ENCODE assay signal across 9 mouse cellular contexts in the genomic region with DNA sequence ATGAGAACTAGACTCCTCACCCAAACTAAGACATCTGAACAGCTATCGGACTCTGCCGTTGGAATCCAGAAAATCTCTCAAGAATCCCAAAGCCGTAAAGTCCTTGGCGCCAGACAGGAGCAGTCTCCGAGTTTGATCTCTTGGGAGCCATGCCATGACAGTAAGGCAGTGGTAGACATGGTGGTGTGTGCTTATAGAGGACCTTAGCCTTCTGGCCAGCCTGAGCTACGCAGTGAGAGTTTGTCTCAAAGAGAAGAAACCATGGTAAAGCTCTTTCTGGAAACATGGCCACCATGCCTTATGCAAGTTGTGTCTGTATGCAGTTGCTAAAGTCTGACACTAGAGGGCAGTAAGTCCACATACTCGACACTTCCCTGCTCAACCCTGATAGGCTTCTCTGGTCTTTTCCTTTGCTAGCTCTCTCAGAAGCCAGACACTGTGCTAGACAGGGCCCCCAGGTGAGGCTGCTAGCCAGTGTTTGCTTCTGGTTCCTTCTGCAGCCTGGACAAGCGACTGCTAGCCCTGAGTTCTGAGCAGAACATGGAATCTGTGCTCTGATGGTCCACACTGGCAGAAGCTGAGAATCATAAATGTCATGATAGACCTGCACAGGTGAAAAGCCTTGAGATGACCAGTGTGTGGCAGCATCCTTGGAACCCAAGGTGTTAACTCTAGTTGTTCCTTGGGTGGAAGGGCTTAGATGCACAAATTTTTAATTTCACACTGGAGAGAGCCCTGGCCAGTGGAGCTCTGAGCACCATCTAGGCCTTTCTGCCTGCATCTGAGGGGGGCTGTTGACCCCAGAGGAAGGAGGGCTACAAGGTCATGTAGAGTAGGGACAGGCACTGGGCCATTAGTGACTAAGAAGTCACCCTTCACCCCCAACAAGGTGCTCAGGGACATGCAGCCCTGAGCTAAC. TPM values are rescaled to one million over a fixed set of nuclear protein-coding genes. Genes with fewer than 3 reads are reported as not detected.
DNase-seq lines count a peak whose midpoint lies in the region; ATAC-seq and TF ChIP-seq lines count a peak whose summit lies in the region.
"Not testable (repeated sequence)": the region's sequence is repeated elsewhere in the genome, so short reads cannot be mapped to it uniquely, and the experiment has no call there.
"Had no signal": no experiment of that assay in that cellular context is flagged by ENCODE, and none has a peak within 500 bp of the region (broad histone marks: within the 10 kb centered on the region; RNA-seq: fewer than 3 reads in every experiment).

No protein-coding gene starts in this region.

- WGBS in hindbrain, embryonic 13.5 days: 62% methylated on average over 8 of the region's 8 CpGs
- WGBS in limb, embryonic 15.5 days: 50% methylated on average over 8 of the region's 8 CpGs
- WGBS in midbrain, embryonic 14.5 days: 64% methylated on average over 8 of the region's 8 CpGs
- 60% methylated on average over 8 of the region's 8 CpGs for WGBS in stomach, postnatal 0 days

- ATAC-seq in hindbrain, embryonic 13.5 days (ENCODE audit: low FRiP score): peak; percentile 90
- peak; percentile 50; the same call in 1 of the 2 replicates for ATAC-seq in limb, embryonic 15.5 days (ENCODE audit: insufficient number of reproducible peaks, low FRiP score, low TSS enrichment, low read depth)
- ATAC-seq in midbrain, embryonic 14.5 days (ENCODE audit: low FRiP score, low TSS enrichment): peak; percentile 78
- peak; percentile 84 for ATAC-seq in stomach, postnatal 0 days (ENCODE audit: low FRiP score, low TSS enrichment)

- H3K9ac ChIP-seq in hindbrain, embryonic 13.5 days; limb, embryonic 15.5 days; midbrain, embryonic 14.5 days (replicated peaks; ENCODE audit: low read length); stomach, postnatal 0 days (ENCODE audit: low read length): not testable (repeated sequence)

- not testable (repeated sequence) for H3K4me2 ChIP-seq in hindbrain, embryonic 13.5 days; limb, embryonic 15.5 days; midbrain, embryonic 14.5 days (ENCODE audit: low read length); stomach, postnatal 0 days (replicated peaks; ENCODE audit: low read depth)

- not testable (repeated sequence) for H3K4me1 ChIP-seq in hindbrain, embryonic 13.5 days (replicated peaks); limb, embryonic 15.5 days; midbrain, embryonic 14.5 days (ENCODE audit: control insufficient read depth, insufficient read depth, low read length); stomach, postnatal 0 days (replicated peaks; ENCODE audit: control insufficient read depth, insufficient read depth)

- H3K4me3 ChIP-seq in hindbrain, embryonic 13.5 days; limb, embryonic 15.5 days; midbrain, embryonic 14.5 days (replicated peaks; ENCODE audit: low read depth, low read length); stomach, postnatal 0 days (ENCODE audit: low read depth, low read length): not testable (repeated sequence)

- not testable (repeated sequence) for H3K27me3 ChIP-seq in hindbrain, embryonic 13.5 days; limb, embryonic 15.5 days; midbrain, embryonic 14.5 days (ENCODE audit: control insufficient read depth, insufficient read depth, low read length); stomach, postnatal 0 days (ENCODE audit: control insufficient read depth, insufficient read depth, low read length)

- TF ChIP-seq EP300 in stomach, postnatal 0 days (optimal IDR thresholded peaks at IDR 0.05): not testable (repeated sequence)

- DNase-seq in MN1 (ENCODE audit: low spot score): peak; percentile 5
- peak; percentile 27 to 39 for DNase-seq in cerebellum, postnatal 25 days
- peak; percentile 49 for DNase-seq in gastrocnemius, adult 18-20 months (ENCODE audit: low spot score)
- peak; percentile 26 to 31 for DNase-seq in kidney, postnatal 36 days
- not testable (repeated sequence) for DNase-seq in midbrain, embryonic 14.5 days; stomach, postnatal 0 days (ENCODE audit: low spot score)

- peak; percentile 63 for TF ChIP-seq CTCF in stomach, postnatal 0 days (IDR thresholded peaks at IDR 0.05; ENCODE audit: low read depth)

- not testable (repeated sequence) for H3K27ac ChIP-seq in hindbrain, embryonic 13.5 days; limb, embryonic 15.5 days; midbrain, embryonic 14.5 days (replicated peaks; ENCODE audit: low read depth, low read length); stomach, postnatal 0 days (replicated peaks)

- not testable (repeated sequence) for H3K36me3 ChIP-seq in hindbrain, embryonic 13.5 days; limb, embryonic 15.5 days; midbrain, embryonic 14.5 days (ENCODE audit: control insufficient read depth, insufficient read depth, low read length); stomach, postnatal 0 days (ENCODE audit: control insufficient read depth, insufficient read depth, low read length)

- H3K9me3 ChIP-seq in hindbrain, embryonic 13.5 days; limb, embryonic 15.5 days; midbrain, embryonic 14.5 days (ENCODE audit: control insufficient read depth, low read length); stomach, postnatal 0 days (ENCODE audit: control insufficient read depth, low read length): not testable (repeated sequence)

RNA-seq across cellular contexts. Expression of a gene that starts 17.9 kb away (rescaled TPM):
- not detected for total RNA-seq in gastrocnemius, adult 18-20 months (2021)
- not detected in 2 replicates for polyA plus RNA-seq in hindbrain, embryonic 13.5 days (2015; fragmentation: Nextera tagmentation; extraction: Ambion mirVana)
- not detected in 2 replicates for polyA plus RNA-seq in limb, embryonic 15.5 days (2015; fragmentation: Nextera tagmentation; extraction: Ambion mirVana)
- not detected in 2 replicates for polyA plus RNA-seq in midbrain, embryonic 14.5 days (2014; fragmentation: Nextera tagmentation; extraction: Ambion mirVana)
- polyA plus RNA-seq in stomach, postnatal 0 days (2015; fragmentation: Nextera tagmentation; extraction: Ambion mirVana): 0.06 TPM in 1 of 2 replicates, not detected in the other

RNA-seq across cellular contexts. Expression of a gene that starts 46.0 kb away (rescaled TPM):
- total RNA-seq in gastrocnemius, adult 18-20 months (2021): not detected
- not detected in 2 replicates for polyA plus RNA-seq in hindbrain, embryonic 13.5 days (2015; fragmentation: Nextera tagmentation; extraction: Ambion mirVana)
- polyA plus RNA-seq in limb, embryonic 15.5 days (2015; fragmentation: Nextera tagmentation; extraction: Ambion mirVana): not detected in 2 replicates
- polyA plus RNA-seq in midbrain, embryonic 14.5 days (2014; fragmentation: Nextera tagmentation; extraction: Ambion mirVana): not detected in 2 replicates
- 0.27 and 0.46 TPM in 2 replicates for polyA plus RNA-seq in stomach, postnatal 0 days (2015; fragmentation: Nextera tagmentation; extraction: Ambion mirVana)
- total RNA-seq: gastrocnemius, adult 8-10 months had no signal
